Mouse (Mus musculus) activated CD4-positive, CD25-positive, alpha-beta regulatory T cell, adult 4 months (primary cell): ENCODE measurements around the gene Slc25a12. TPM values are rescaled to one million over a fixed set of nuclear protein-coding genes. Genes with fewer than 3 reads are reported as not detected.

Experiments used
- ATAC-seq: one replicate; pipeline ENCODE4 v1.8.0; 2017
- polyA plus RNA-seq, 2 experiments: library from polyadenylated mRNA; unstranded; fragments of 100-300 nt; shearing (Covaris generic); gene quantifications; one replicate each; pipeline ENCODE4 v1.2.1; 2017

Slc25a12 gene
- polyA plus RNA-seq, 2 experiments from 2014 or later = 56.8 to 60.5 TPM

DNA sequence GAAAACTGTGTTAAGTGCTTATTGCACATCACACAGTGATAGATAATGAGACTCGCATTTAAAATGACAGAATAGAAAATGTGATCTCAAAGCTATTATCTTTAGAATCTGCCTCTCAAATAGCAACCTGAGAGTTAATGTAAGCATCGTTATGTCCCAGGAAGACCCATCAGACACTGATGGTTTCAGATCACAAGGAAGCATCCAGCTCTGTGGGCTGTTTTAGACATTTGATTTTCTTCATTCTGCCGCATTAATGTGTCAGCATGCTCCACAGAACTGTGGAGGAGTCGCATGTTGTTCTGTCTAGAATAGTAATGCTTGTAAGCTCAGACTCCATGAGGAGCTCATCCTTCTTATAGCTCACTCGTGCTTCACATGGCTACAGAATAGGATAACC lies 121.5 kb downstream of the Slc25a12 start:
- ATAC-seq = no peak

DNA sequence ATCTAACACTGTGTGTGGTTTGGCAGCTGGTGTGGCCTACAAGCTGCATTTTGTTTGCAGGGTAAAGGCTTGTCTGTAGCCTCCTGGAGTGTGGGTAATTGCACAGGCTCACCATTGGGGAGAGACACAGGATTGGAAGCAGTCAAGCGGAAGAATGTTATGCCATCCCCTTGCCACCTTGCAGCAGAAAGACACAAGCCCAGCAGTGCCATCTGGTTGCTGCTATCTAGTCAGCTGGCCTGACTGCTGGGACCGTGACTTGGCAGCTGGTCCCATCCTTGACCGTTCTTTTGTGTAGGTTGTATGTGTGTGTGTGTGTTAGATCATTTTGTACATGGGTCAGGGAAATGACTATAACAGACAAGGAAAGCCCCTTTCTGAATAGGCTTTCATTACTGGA lies 122.1 kb downstream of the Slc25a12 start:
- ATAC-seq = no peak

DNA sequence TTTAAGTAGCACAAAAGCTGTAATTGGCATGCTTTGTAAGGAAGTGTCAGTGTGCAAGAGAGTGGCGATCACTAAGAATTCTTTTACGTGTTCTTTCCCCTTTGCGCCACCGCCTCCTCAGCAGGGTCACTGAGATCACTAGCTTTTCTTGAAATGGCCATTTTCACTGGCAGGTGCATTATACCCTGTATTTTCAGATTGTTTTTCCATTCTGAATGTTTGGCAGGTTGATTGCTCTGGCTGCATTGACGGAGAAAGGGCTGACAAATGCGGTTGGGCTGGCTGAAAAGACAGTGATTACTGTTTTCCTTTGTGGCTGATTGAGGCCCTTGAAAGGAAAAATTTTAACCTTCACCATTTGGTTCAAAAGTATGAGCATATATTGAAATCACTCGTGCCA lies 122.7 kb downstream of the Slc25a12 start:
- ATAC-seq = no peak

DNA sequence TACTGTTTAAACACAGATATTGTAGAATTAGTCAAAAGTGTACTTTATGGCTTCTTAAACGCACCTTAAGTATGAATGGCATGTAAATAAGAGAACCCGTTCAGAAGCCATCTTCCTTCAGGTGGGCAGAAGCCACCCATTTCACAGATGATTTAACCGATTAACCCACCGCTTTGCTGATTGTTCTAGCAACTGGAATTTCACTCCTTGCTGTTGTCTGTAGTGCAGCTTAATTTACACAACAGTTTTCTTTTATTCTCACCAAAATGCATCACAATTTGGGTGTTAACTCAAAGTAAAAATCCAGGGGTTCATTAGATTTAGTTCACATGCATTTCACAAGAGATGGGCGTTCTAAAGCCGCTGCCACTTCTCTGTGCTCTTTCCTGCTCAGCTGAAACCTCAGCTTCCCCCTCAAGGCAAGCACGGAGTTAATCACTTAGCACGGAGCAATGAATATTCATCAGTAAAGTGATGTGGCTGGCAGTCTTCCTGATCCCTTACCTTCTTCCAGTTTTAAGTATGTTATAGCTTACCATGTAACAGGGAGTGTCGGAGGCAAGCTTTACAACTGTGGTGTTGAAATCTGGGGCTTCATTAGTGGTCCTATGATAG lies 124.4 kb downstream of the Slc25a12 start:
- ATAC-seq = no peak

DNA sequence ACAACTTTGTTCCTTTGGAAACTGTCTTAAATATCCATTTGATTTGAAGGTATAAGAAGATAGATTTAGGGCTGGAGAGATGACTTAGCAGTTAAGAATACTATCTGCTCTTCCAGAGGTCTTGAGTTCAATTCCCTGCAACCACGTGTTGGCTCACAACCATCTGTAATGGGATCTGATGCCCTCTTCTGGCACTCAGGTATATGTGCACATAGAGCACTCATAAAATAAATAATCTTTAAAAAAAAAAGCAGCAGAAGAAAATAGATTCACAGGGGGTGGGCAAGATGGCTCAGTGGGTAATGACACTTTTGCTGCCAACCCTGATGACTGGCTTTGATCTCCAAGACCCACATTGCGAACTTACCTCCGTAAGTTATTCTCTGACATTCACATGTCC lies 125.4 kb downstream of the Slc25a12 start:
- ATAC-seq = no peak

DNA sequence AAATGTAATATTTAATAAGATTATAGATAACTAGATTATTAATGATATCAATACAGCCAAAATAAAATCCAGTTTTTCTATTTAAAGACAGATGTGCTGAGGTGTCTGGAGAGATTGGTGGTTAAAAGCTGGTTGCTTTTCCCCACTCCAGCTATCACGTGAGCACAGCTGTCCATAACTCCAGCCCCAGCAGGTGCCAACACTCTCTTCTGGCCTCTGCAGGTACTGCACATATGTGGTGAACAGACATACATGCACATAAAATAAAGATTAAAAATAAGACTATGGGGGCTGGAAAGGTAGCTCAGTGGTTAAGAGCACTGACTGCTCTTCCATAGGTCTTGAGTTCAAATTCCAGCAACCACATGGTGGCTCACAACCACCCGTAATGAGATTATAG lies 126.0 kb downstream of the Slc25a12 start:
- ATAC-seq = no peak

DNA sequence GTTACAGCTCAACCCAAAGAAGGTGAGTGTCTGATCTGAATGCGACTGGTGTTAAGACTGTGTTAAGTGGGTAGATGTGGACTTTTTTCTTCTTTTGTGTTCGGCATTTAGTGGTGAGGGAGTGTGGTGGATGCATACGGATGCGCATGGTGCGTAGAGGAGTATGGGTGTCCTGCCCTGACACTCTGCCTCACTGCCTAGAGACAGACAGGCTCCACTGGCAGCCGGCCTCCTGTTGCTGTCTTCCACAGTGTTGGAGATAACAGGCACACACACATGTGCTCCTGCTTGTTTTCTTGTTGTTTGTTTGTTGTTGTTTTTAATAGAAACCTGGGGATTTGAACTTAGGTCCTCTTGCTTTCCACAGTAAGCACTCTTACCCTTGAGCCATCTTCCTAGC lies 131.5 kb downstream of the Slc25a12 start:
- no peak for ATAC-seq

DNA sequence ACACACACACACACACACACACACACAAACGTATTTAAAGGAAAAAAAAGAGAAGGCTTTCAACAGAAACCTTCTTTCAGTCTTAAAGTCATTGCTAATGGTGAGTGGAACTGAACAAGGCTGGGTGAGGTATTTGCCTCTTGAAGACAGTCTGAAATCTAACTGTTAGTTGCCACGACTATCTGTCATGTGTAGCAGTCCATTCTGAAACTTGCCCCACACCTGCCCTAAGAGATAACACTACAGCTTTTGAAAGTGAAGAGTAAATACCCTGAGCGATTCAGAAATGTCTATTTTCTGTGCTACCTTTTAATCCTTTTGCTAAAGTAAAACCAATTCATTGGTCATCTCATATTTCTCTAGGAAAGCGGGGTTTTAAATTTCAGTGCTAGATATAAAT lies 132.1 kb downstream of the Slc25a12 start:
- ATAC-seq = no peak

DNA sequence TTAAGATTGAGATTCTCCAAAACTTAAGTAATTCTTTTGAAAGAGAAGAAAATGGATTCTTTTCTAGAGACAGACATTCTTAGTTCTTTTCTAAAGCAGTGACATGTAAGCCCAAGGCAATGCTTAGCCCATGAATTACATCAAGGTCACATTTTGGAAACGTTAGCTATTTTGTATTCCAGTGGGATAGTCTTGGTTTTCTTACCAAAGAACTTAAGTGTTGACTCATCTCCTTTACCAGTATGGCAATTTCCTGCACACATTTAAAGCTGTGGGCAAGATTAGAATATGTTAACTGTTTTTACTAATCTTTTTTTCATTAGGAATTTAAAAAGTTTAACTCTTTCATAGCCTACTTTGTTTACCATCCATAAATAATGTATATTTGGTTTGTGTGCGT lies 134.6 kb downstream of the Slc25a12 start:
- no peak for ATAC-seq

DNA sequence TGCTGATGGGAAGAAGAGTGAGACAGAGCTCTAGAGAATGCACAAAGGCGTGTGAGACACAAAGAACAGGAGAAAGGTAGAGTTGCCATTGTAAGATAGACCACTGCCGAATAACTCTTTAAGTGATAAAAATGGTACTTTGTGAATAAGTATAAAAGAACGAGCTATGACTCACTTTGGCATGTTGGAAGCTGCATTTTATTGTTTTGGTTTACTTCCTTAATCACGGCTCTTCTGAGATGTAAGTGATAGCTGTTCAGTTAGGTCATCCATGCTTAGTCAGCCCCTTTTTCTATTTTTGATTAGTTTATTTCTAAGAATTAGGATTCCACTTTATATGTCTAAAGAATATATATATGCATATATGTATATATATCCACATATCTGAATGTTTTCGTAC lies 135.6 kb downstream of the Slc25a12 start:
- no peak for ATAC-seq

DNA sequence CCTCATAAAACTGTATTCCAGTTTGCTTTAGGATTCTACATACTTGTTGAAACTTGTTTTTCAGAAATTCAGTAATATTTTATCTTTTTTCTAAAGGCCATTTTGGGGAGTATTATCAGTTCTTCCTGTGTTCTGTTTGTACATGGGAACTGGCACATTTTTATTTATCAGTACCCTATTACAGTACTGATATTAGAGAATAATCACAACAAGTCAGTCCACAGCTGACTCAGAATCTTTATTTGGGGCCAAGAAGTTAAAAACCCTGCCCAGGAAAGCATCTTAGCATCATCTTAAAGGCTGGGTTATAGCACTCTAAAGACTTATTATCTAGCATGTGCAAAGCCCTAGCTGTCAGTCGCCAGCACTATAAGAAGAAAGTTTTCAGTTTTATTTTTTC lies 137.9 kb downstream of the Slc25a12 start:
- ATAC-seq = no peak

DNA sequence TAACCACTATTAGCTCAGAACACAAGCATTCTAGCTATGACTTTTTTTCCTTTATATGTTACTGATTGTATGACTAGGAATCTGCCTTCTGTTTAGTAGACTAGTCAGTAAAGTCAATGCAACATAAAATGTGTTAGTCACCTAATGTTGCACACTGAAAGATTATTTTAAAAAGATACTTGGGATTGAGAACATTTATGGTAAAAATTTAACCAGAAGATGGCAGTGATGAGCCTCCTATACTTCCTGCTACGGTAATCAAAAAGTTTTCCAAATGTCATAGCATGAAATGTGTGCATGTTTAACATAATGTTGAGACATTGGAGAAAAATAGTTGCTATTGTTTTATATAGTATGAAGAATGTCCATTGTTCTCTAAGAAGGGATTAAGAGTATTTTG lies 140.2 kb downstream of the Slc25a12 start:
- ATAC-seq = no peak

Other genes starting within 250 kb of the Slc25a12 start
- gene Cybrd1, start 249.8 kb downstream of the Slc25a12 start, polyA plus RNA-seq = under 1 TPM; 0.12 to 0.22 TPM
- gene Dync1i2, start 156.0 kb downstream of the Slc25a12 start, polyA plus RNA-seq = 10 to 100 TPM; 85.6 to 89.5 TPM
- gene Hat1, start 21.2 kb upstream of the Slc25a12 start, polyA plus RNA-seq = 10 to 100 TPM; 66.8 to 77.4 TPM
- gene Metap1d, start 85.5 kb upstream of the Slc25a12 start, polyA plus RNA-seq = 10 to 100 TPM; 16.0 to 19.0 TPM
- not detected for gene Dlx1, start 160.4 kb upstream of the Slc25a12 start, polyA plus RNA-seq
- not detected for gene Dlx2, start 179.0 kb upstream of the Slc25a12 start, polyA plus RNA-seq